Mouse (Mus musculus) hindbrain, embryonic 12.5 days (tissue): ENCODE data around the gene Zdhhc5. TPM values are rescaled to one million over a fixed set of nuclear protein-coding genes. Genes with fewer than 3 reads are reported as not detected.
A peak's percentile ranks its signal among the peaks of the same experiment; 100 is the strongest.

Source experiments
- ATAC-seq: fragments of 200-750 bp; cut with Nextera tagmentation; 2 replicates; pipeline ENCODE4 v1.8.0; 2017; ENCODE audit warnings: moderate TSS enrichment; ENCODE audit not compliant: low FRiP score
- H3K27ac ChIP-seq: fragments of 300-500 bp; sonication (generic); 2 replicates; pipeline ENCODE4 v1.5.1; 2016; ENCODE audit warnings: mild to moderate bottlenecking
- H3K27me3 ChIP-seq: fragments of 300-500 bp; sonication (generic); 2 replicates; pipeline ENCODE4 v1.6.1; 2016; ENCODE audit warnings: mild to moderate bottlenecking
- H3K36me3 ChIP-seq: fragments of 300-500 bp; sonication (generic); 2 replicates; pipeline ENCODE4 v1.6.1; 2016; ENCODE audit warnings: mild to moderate bottlenecking
- H3K4me1 ChIP-seq: fragments of 300-500 bp; sonication (generic); 2 replicates; pipeline ENCODE4 v1.6.1; 2016
- H3K4me2 ChIP-seq: fragments of 300-500 bp; sonication (generic); replicated peaks from 2 replicates; pipeline ENCODE4 v1.6.1; 2016; ENCODE audit warnings: mild to moderate bottlenecking
- H3K4me3 ChIP-seq: fragments of 300-500 bp; sonication (generic); 2 replicates; pipeline ENCODE4 v1.5.1; 2016; ENCODE audit warnings: mild to moderate bottlenecking
- H3K9ac ChIP-seq: fragments of 300-500 bp; sonication (generic); 2 replicates; pipeline ENCODE4 v1.6.1; 2016; ENCODE audit warnings: mild to moderate bottlenecking, moderate library complexity
- H3K9me3 ChIP-seq: fragments of 300-500 bp; sonication (generic); replicated peaks from 2 replicates; pipeline ENCODE4 v1.6.1; 2016; ENCODE audit warnings: mild to moderate bottlenecking
- WGBS: fragments of 180-500 bp; shearing (Covaris S2); methylation state at CpG from one replicate; pipeline ENCODE4 v1.1.7; 2016; 5-methylcytosine and 5-hydroxymethylcytosine counted together
- microRNA counts: library from miRNA; unstranded; fragments of <30 nt; microRNA quantifications from one replicate; lab custom pipeline; 2017
- microRNA-seq: library from miRNA; unstranded; fragments of <30 nt; microRNA quantifications from one replicate; pipeline ENCODE4, GENCODE M21; 2017
- polyA plus RNA-seq: library from polyadenylated mRNA; unstranded; fragments of >200 nt; fragmentation: Nextera tagmentation; extraction: Ambion mirVana; gene quantifications from 2 replicates; pipeline ENCODE4 v1.2.1, GENCODE M21; 2016

The Zdhhc5 gene
- polyA plus RNA-seq, 1 experiment from 2014 or later: 30.0 TPM

- Histone ChIP-seq H3K9me3 (no peaks in the 10 kb centered on the region), H3K4me1 (peaks cover 19% of the 10 kb centered on the region), H3K27me3 (no peaks in the 10 kb centered on the region), H3K9ac (peak within 1 kb of the TSS; percentile 89), H3K4me2 (peak within 1 kb of the TSS; percentile 84), H3K27ac (peak within 1 kb of the TSS; percentile 94), H3K4me3 (peak within 1 kb of the TSS; percentile 69), H3K36me3 (no peaks in the 10 kb centered on the region)
- ATAC-seq: peak; percentile 96
- WGBS: 0% methylated on average over 15 of the region's 15 CpGs
These were observed 64.3 kb downstream of the Zdhhc5 start, which contains the start of gene Ctnnd1 for GRCm38 (mm10) chr2:84650464-84651195. TSS of gene Ctnnd1 (minus strand) at chr2:84650765.

DNA sequence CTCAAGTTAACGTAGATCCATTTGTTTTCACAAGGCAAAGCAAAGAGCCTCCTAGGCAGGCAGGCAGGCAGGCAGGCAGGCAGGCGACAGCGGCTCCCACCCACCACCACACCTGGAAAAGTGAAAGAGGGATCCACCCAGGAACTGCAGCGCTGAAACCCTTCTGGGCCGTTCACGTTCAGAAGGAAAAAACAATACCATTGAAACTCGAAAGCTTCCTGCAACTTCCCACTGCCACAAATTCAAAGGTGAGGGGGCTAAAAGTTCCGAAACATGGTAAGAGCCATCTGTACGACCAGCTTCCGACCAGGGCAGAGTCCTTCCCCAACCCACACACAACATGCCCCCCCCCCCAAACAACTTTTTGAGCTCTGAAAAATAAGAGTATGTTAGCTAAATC lies 65.3 kb downstream of the Zdhhc5 start:
- no peak for ATAC-seq
- 0% methylated on average over 10 of the region's 10 CpGs for whole genome bisulfite sequencing
- H3K27ac ChIP-seq: peak overlapping the region; percentile 35

DNA sequence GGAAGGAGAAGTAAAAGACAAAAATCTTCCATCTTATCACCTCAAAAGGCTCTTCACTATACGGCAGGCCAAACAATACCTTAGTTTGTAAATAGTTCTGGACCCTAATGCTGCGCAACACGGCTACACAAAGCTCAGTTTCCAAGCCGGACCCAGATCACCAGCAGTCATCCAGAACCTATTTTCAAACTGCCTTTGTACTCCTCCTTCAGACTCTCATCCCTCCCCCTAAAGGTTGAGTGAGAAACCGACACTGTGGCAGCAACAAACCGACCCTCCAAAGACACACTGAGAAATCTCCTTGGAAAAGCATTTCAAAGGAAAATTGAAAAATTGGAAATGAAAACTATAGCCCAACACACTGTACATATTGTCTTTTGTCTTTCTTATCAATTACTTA lies 66.6 kb downstream of the Zdhhc5 start:
- Histone ChIP-seq H3K4me3 (peak overlapping the region; percentile 39), H3K9me3 (no peaks in the 10 kb centered on the region), H3K9ac (peak overlapping the region; percentile 60), H3K27me3 (no peaks in the 10 kb centered on the region), H3K36me3 (no peaks in the 10 kb centered on the region), H3K4me1 (peaks cover 19% of the 10 kb centered on the region), H3K4me2 (peak overlapping the region; percentile 84), H3K27ac (peak overlapping the region; percentile 62)
- WGBS: 30% methylated on average over 6 of the region's 6 CpGs
- 0 out of 2 replicates have a peak, but pooled peaks have one; percentile 23 for ATAC-seq

More for the DNA sequence above, 65.3 kb downstream of the Zdhhc5 start:
- Histone ChIP-seq H3K4me2 (peak overlapping the region; percentile 84), H3K9me3 (no peaks in the 10 kb centered on the region), H3K36me3 (no peaks in the 10 kb centered on the region), H3K9ac (peak overlapping the region; percentile 89), H3K4me3 (peak overlapping the region; percentile 69), H3K4me1 (peaks cover 19% of the 10 kb centered on the region), H3K27me3 (no peaks in the 10 kb centered on the region)

DNA sequence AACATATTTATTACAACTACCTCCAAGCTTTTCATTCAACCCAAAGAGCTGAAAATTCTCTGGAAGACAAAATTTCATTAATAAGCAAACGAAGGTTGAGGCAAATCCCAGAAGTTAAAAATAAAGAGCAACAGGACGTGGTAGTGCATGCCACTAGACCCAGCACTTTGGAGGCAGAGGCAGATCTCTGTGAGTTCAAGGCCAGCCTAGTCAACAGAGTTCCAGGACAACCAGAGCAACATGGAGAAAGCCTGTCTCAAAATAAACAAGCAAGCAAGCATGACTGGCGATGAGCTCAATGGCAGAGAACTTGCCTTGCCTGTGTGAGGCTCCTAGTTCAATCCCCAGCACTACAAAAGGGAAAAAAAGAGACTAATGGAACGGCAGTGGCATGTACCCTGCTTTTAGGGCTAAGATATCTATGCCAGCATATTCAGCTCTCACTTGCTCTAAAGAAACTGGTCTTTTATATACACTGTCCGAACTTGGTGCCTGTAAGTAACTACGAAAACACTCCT lies 67.9 kb downstream of the Zdhhc5 start:
- Histone ChIP-seq H3K4me3 (peak overlapping the region; percentile 39), H3K27ac (no peak overlapping the region), H3K27me3 (no peaks in the 10 kb centered on the region), H3K9me3 (no peaks in the 10 kb centered on the region), H3K36me3 (no peaks in the 10 kb centered on the region), H3K4me1 (peaks cover 19% of the 10 kb centered on the region), H3K4me2 (peak overlapping the region; percentile 84), H3K9ac (no peak overlapping the region)
- no peak for ATAC-seq
- WGBS: 95% methylated on average over 6 of the region's 6 CpGs

- H3K27me3 ChIP-seq: no peaks in the 10 kb centered on the region
- H3K4me3 ChIP-seq: no peak overlapping the region
- no peak for ATAC-seq
- no peak overlapping the region for H3K4me2 ChIP-seq
- H3K9me3 ChIP-seq: no peaks in the 10 kb centered on the region
- H3K27ac ChIP-seq: no peak overlapping the region
- no peaks in the 10 kb centered on the region for H3K36me3 ChIP-seq
- H3K4me1 ChIP-seq: peaks cover 18% of the 10 kb centered on the region
- WGBS: 81% methylated on average over 1 of the region's 1 CpGs
- H3K9ac ChIP-seq: no peak overlapping the region
These were observed 68.8 kb downstream of the Zdhhc5 start for GRCm38 (mm10) chr2:84646138-84646537.

DNA sequence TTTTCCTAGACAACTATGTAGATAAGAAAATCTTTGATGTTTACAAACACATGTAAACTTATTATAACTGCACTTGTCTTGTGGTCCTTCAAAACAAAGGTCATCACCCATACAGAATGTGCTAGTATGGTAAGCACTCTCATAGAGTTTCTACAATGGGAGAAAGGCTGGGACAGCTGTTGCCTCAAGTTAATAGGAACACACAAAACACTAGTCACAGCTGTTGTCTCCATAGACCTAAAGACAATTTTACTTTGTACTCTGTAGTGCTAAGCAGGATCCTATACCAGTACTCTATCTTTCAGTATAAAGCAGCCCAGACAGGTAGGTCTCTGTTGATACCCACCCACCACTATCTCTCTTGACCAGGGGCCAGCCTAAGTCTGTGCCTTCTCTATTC lies 74.1 kb downstream of the Zdhhc5 start:
- Histone ChIP-seq H3K27me3 (no peaks in the 10 kb centered on the region), H3K9me3 (no peaks in the 10 kb centered on the region), H3K4me2 (no peak overlapping the region), H3K27ac (no peak overlapping the region), H3K4me3 (no peak overlapping the region), H3K36me3 (no peaks in the 10 kb centered on the region), H3K4me1 (peaks cover 30% of the 10 kb centered on the region), H3K9ac (no peak overlapping the region)
- ATAC-seq: no peak

DNA sequence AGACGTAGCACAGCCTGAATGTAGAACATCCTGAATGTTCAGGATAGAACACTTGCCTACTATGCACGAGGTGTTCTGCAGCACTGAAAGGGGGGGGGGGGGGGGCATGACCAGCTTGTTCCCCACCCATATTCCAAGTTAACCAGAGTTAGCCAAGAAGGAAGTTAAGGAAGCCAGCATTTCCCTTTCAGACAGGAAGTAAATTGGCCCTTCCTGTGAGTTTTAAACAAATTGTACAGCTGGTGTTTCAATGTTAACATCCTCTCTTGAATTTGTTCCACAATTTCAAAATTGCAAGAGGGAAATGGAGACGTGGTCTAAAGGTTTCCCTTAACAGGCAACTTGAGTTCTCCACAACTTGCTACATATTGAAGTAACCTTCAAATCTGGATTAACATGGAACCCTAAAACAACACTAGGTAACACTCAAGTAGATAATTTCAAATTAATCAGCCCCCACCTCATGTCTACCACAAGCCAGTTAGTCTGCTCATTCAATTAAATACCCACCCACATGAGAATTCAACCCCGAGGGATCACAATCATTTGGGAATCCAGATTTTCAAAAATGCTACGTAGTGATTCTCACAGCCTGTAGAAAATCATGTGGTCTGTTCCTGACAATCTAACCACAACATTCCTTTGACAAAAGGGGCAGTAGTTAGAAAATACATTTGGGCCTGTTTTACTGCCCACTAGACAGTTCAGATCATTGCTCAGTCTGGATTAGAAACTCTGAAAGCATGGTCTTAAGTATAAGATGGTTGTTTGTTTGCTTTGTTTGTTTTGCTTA lies 76.4 kb downstream of the Zdhhc5 start:
- H3K4me1 ChIP-seq: peaks cover 51% of the 10 kb centered on the region
- peak overlapping the region; percentile 30; the same call in 1 of the 2 replicates for H3K27ac ChIP-seq
- no peaks in the 10 kb centered on the region for H3K9me3 ChIP-seq
- no peak overlapping the region for H3K4me3 ChIP-seq
- H3K4me2 ChIP-seq: no peak overlapping the region
- ATAC-seq: no peak
- H3K9ac ChIP-seq: no peak overlapping the region
- H3K27me3 ChIP-seq: no peaks in the 10 kb centered on the region
- WGBS: 73% methylated on average over 5 of the region's 5 CpGs
- H3K36me3 ChIP-seq: no peaks in the 10 kb centered on the region

MicroRNAs within 50 kb of the gene (microRNA counts, 519-probe panel; counts per million panel counts)
- microRNA mmu-miR-130a (lab: Ali Mortazavi, UCI): 6,200 counts per million, percentile 97 among the panel's probes with 10 or more counts

Small RNAs within 50 kb of the gene (microRNA-seq; reads per million reads assigned to microRNA genes)
- 34,348 reads per million, percentile 99 among the genes with 10 or more reads in this experiment for gene Mir130a

Other genes with a start within 250 kb of the Zdhhc5 start
- 18.7 and 25.7 TPM in 2 replicates for gene Tfpi, start 238.4 kb downstream of the Zdhhc5 start, polyA plus RNA-seq
- gene Ctnnd1, start 64.4 kb downstream of the Zdhhc5 start, polyA plus RNA-seq: 52.8 and 62.7 TPM in 2 replicates
- 0.32 and 0.48 TPM in 2 replicates for gene Btbd18, start 56.1 kb downstream of the Zdhhc5 start, polyA plus RNA-seq
- gene Selenoh, start 44.4 kb downstream of the Zdhhc5 start, polyA plus RNA-seq: 281 and 304 TPM in 2 replicates
- gene Gm28635, start 37.1 kb downstream of the Zdhhc5 start, polyA plus RNA-seq: not detected in 2 replicates
- gene Med19, start 36.8 kb downstream of the Zdhhc5 start, polyA plus RNA-seq: 49.3 and 50.0 TPM in 2 replicates
- gene Tmx2, start 36.0 kb downstream of the Zdhhc5 start, polyA plus RNA-seq: 172 and 181 TPM in 2 replicates
- gene Clp1, start 12.2 kb upstream of the Zdhhc5 start, polyA plus RNA-seq: 35.0 and 37.0 TPM in 2 replicates
- gene Ypel4, start 18.9 kb upstream of the Zdhhc5 start, polyA plus RNA-seq: 21.0 and 22.4 TPM in 2 replicates
- 9.7 and 10.9 TPM in 2 replicates for gene Gm19426, start 28.5 kb upstream of the Zdhhc5 start, polyA plus RNA-seq
- 35.4 and 43.2 TPM in 2 replicates for gene Serping1, start 60.3 kb upstream of the Zdhhc5 start, polyA plus RNA-seq
- 32.9 and 34.0 TPM in 2 replicates for gene Ube2l6, start 83.6 kb upstream of the Zdhhc5 start, polyA plus RNA-seq
- 0.13 TPM in 1 of 2 replicates, not detected in the other for gene Smtnl1, start 107.5 kb upstream of the Zdhhc5 start, polyA plus RNA-seq
- 35.0 and 35.8 TPM in 2 replicates for gene Timm10, start 111.8 kb upstream of the Zdhhc5 start, polyA plus RNA-seq
- 9.1 and 12.0 TPM in 2 replicates for gene Slc43a1, start 123.7 kb upstream of the Zdhhc5 start, polyA plus RNA-seq
- gene Rtn4rl2, start 171.5 kb upstream of the Zdhhc5 start, polyA plus RNA-seq: 5.2 and 6.4 TPM in 2 replicates
- 20.7 and 21.2 TPM in 2 replicates for gene Slc43a3, start 221.4 kb upstream of the Zdhhc5 start, polyA plus RNA-seq